Mouse (Mus musculus): ENCODE measurements around the gene Naxe.

DNA sequence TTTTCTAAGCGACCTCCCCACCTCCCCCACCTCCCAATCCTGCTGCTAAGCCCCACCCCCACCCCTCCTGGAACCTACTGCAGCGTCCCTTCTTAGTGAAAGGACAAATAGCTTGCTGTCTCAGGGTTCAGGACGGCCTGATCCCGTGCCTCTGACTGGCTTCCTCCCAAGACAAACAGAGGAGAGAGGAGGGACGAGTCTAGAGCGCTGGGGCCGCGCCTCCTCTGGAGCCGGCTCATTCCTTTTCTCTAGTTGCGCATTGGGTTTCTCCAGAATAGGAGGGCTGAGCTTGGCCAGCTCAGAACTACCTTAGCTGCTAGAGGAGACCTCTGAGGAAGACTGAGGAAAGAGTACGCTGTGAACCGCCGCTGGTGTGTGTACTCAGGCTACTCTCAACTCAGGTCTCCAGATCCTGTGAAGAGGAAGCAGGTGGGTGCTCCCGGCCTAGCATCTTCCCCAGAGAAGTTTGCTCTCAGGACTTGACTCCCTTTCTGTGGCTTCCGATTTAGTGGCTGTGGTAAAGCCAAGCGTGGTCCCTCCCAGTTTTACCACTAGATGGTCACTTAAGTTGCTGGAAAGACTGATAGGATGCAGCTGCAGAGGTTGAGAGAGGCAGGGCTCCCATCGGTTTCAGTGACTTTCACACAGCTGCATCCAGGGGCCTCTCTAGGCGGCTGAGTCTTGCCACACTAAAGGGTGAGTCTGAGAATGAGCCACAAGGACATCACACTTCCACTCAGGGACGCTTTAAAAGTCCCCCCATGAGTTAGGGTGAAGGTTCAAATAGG lies 27.5 kb downstream of the Naxe start:
- TF ChIP-seq POLR2A (IDR thresholded peaks at IDR 0.05; ENCODE audit: control insufficient read depth in 1 of 2, insufficient read depth in 1 of 2, low read depth in 1 of 2, low read length in 2 of 2, poor library complexity in 1 of 2) (no peak), ELF1 (IDR thresholded peaks at IDR 0.05; ENCODE audit: low read depth, low read length) (no peak), EP300 (IDR thresholded peaks at IDR 0.05; ENCODE audit: low read depth in 1 of 2, low read length in 2 of 2) (no peak), E2F4 (IDR thresholded peaks at IDR 0.05; ENCODE audit: borderline replicate concordance, low read depth, low read length) (no peak)

Data from MEL (cell line).